Mouse (Mus musculus): ENCODE results near the gene Fam163b. TPM values are rescaled to one million over a fixed set of nuclear protein-coding genes. Genes with fewer than 3 reads are reported as not detected.

Gene Fam163b
- total and polyA plus RNA-seq, 3 experiments, result not detected

- no peaks in the 10 kb centered on the region; a peak in 2 of 4 replicates for H3K27me3 ChIP-seq (ENCODE audit: control insufficient read depth in 1 of 2, insufficient read depth in 2 of 2, low read length in 2 of 2)
- H3K9me3 ChIP-seq (replicated peaks; ENCODE audit: insufficient read depth, low read length), result no peaks in the 10 kb centered on the region
- H3K27ac ChIP-seq (ENCODE audit: control insufficient read depth, low read depth, low read length), result no peak overlapping the region
- no peaks in the 10 kb centered on the region for H3K36me3 ChIP-seq (ENCODE audit: control insufficient read depth in 1 of 2, insufficient read depth in 2 of 2, low read length in 2 of 2)
- DNase-seq (ENCODE audit: low read depth, low spot score), result no peak
- TF ChIP-seq ZC3H11A (IDR thresholded peaks at IDR 0.05; ENCODE audit: low read depth, low read length), result no peak
- no peak overlapping the region for H3K4me3 ChIP-seq (ENCODE audit: control insufficient read depth in 1 of 2, insufficient read depth in 1 of 2, low read depth in 2 of 2, low read length in 2 of 2)
- no peaks in the 10 kb centered on the region for H3K4me1 ChIP-seq (ENCODE audit: control insufficient read depth in 1 of 2, insufficient read depth in 2 of 2, low read length in 2 of 2)
- H3K9ac ChIP-seq (ENCODE audit: control insufficient read depth, low read depth, low read length, poor library complexity, severe bottlenecking), result no peak overlapping the region
- no peaks in the 10 kb centered on the region for H3K79me2 ChIP-seq (ENCODE audit: control insufficient read depth, insufficient read depth, low read length, poor library complexity)
These were observed 53.6 kb downstream of the Fam163b start for GRCm38 (mm10) chr2:27088700-27089099.

- Histone ChIP-seq H3K9ac (ENCODE audit: control insufficient read depth, low read depth, low read length, poor library complexity, severe bottlenecking) (no peak overlapping the region), H3K4me3 (ENCODE audit: control insufficient read depth in 1 of 2, insufficient read depth in 1 of 2, low read depth in 2 of 2, low read length in 2 of 2) (no peak overlapping the region), H3K9me3 (replicated peaks; ENCODE audit: insufficient read depth, low read length) (no peaks in the 10 kb centered on the region), H3K36me3 (ENCODE audit: control insufficient read depth in 1 of 2, insufficient read depth in 2 of 2, low read length in 2 of 2) (no peaks in the 10 kb centered on the region), H3K27me3 (ENCODE audit: control insufficient read depth in 1 of 2, insufficient read depth in 2 of 2, low read length in 2 of 2) (no peaks in the 10 kb centered on the region; a peak in 2 of 4 replicates), H3K79me2 (ENCODE audit: control insufficient read depth, insufficient read depth, low read length, poor library complexity) (no peaks in the 10 kb centered on the region), H3K4me1 (ENCODE audit: control insufficient read depth in 1 of 2, insufficient read depth in 2 of 2, low read length in 2 of 2) (no peaks in the 10 kb centered on the region), H3K27ac (ENCODE audit: control insufficient read depth, low read depth, low read length) (no peak overlapping the region)
- TF ChIP-seq POLR2AphosphoS2 (IDR thresholded peaks at IDR 0.05; ENCODE audit: low read length) (no peak), TAL1 (IDR thresholded peaks at IDR 0.05; ENCODE audit: low read length) (no peak), HCFC1 (IDR thresholded peaks at IDR 0.05; ENCODE audit: low read depth, low read length) (no peak), TBP (IDR thresholded peaks at IDR 0.05; ENCODE audit: low read depth, low read length) (no peak), NRF1 (IDR thresholded peaks at IDR 0.05; ENCODE audit: insufficient read depth, low read depth, low read length, poor library complexity, severe bottlenecking) (no peak), SMC3 (IDR thresholded peaks at IDR 0.05; ENCODE audit: low read depth, low read length) (no peak), E2F4 (IDR thresholded peaks at IDR 0.05; ENCODE audit: borderline replicate concordance, low read depth, low read length) (no peak)
- no peak for DNase-seq (ENCODE audit: low read depth, low spot score)
These were observed 54.1 kb downstream of the Fam163b start for GRCm38 (mm10) chr2:27088071-27088644.

- no peak overlapping the region for H3K4me3 ChIP-seq (ENCODE audit: control insufficient read depth in 1 of 2, insufficient read depth in 1 of 2, low read depth in 2 of 2, low read length in 2 of 2)
- no peaks in the 10 kb centered on the region for H3K4me1 ChIP-seq (ENCODE audit: control insufficient read depth in 1 of 2, insufficient read depth in 2 of 2, low read length in 2 of 2)
- H3K27me3 ChIP-seq (ENCODE audit: control insufficient read depth in 1 of 2, insufficient read depth in 2 of 2, low read length in 2 of 2), result no peaks in the 10 kb centered on the region; a peak in 2 of 4 replicates
- DNase-seq (ENCODE audit: low read depth, low spot score), result no peak
- H3K36me3 ChIP-seq (ENCODE audit: control insufficient read depth in 1 of 2, insufficient read depth in 2 of 2, low read length in 2 of 2), result no peaks in the 10 kb centered on the region
- H3K9ac ChIP-seq (ENCODE audit: control insufficient read depth, low read depth, low read length, poor library complexity, severe bottlenecking), result no peak overlapping the region
- TF ChIP-seq RAD21 (IDR thresholded peaks at IDR 0.05; ENCODE audit: low read depth, low read length) (no peak), NRF1 (IDR thresholded peaks at IDR 0.05; ENCODE audit: insufficient read depth, low read depth, low read length, poor library complexity, severe bottlenecking) (no peak), KAT2A (conservative IDR thresholded peaks at IDR 0.05; ENCODE audit: low read depth, low read length) (no peak)
- H3K79me2 ChIP-seq (ENCODE audit: control insufficient read depth, insufficient read depth, low read length, poor library complexity), result no peaks in the 10 kb centered on the region
- H3K27ac ChIP-seq (ENCODE audit: control insufficient read depth, low read depth, low read length), result no peak overlapping the region
- no peaks in the 10 kb centered on the region for H3K9me3 ChIP-seq (replicated peaks; ENCODE audit: insufficient read depth, low read length)
These were observed 54.7 kb downstream of the Fam163b start for GRCm38 (mm10) chr2:27087581-27087980.

Measured in MEL (cell line).